Mouse (Mus musculus) telencephalon, adult 2 months (tissue): ENCODE measurements around the gene Fam102a.

ENCODE experiments used
- DNase-seq: peaks from one replicate; pipeline ENCODE4 v3.0.0-alpha.2; 2011; ENCODE audit warnings: low read depth, low spot score

The Fam102a gene

GRCm38 (mm10) chr2:32581450-32582095 is 46.4 kb downstream of the Fam102a start:
- peak; percentile 82 for DNase-seq

GRCm38 (mm10) chr2:32582830-32583799 is 48.0 kb downstream of the Fam102a start:
- DNase-seq = no peak

- DNase-seq = no peak
Measured at GRCm38 (mm10) chr2:32585149-32585714, 50.1 kb downstream of the Fam102a start.

- peak; percentile 90 for DNase-seq
Measured at GRCm38 (mm10) chr2:32586871-32587351, 51.8 kb downstream of the Fam102a start, which contains the start of gene St6galnac4. TSS of gene St6galnac4 (plus strand) at chr2:32587095.

GRCm38 (mm10) chr2:32587731-32588321 is 52.7 kb downstream of the Fam102a start:
- no peak for DNase-seq

- no peak for DNase-seq
Measured at GRCm38 (mm10) chr2:32589213-32589795, 54.2 kb downstream of the Fam102a start.

GRCm38 (mm10) chr2:32590224-32590623 is 55.1 kb downstream of the Fam102a start:
- no peak for DNase-seq

- no peak for DNase-seq
Measured at GRCm38 (mm10) chr2:32591249-32591648, 56.1 kb downstream of the Fam102a start.

- no peak for DNase-seq
Measured at GRCm38 (mm10) chr2:32596725-32597124, 61.6 kb downstream of the Fam102a start.

- no peak for DNase-seq
Measured at GRCm38 (mm10) chr2:32597248-32597647, 62.1 kb downstream of the Fam102a start.

GRCm38 (mm10) chr2:32597699-32598098 is 62.6 kb downstream of the Fam102a start:
- no peak for DNase-seq

- no peak for DNase-seq
Measured at GRCm38 (mm10) chr2:32598506-32598905, 63.4 kb downstream of the Fam102a start.

- no peak for DNase-seq
Measured at GRCm38 (mm10) chr2:32599409-32599808, 64.3 kb downstream of the Fam102a start, which contains the start of gene St6galnac6. TSS of gene St6galnac6 (plus strand) at chr2:32599709.

- no peak for DNase-seq
Measured at GRCm38 (mm10) chr2:32601417-32602065, 66.4 kb downstream of the Fam102a start.

GRCm38 (mm10) chr2:32602600-32603054 is 67.5 kb downstream of the Fam102a start:
- no peak for DNase-seq

GRCm38 (mm10) chr2:32604631-32605030 is 69.5 kb downstream of the Fam102a start:
- DNase-seq = no peak

- peak; percentile 70 for DNase-seq
Measured at GRCm38 (mm10) chr2:32606161-32607142, 71.3 kb downstream of the Fam102a start.

- no peak for DNase-seq
Measured at GRCm38 (mm10) chr2:32607262-32607947, 72.3 kb downstream of the Fam102a start.
